Mouse (Mus musculus): ENCODE results near the gene Gm28048. TPM values are rescaled to one million over a fixed set of nuclear protein-coding genes. Genes with fewer than 3 reads are reported as not detected.

Gm28048 gene
- polyA plus RNA-seq, 2 experiments from 2014 or later, result 32.8 to 42.2 TPM

GRCm38 (mm10) chr11:22989786-22990185, 7.9 kb upstream of the Gm28048 start:
- no peak for ATAC-seq

GRCm38 (mm10) chr11:22987357-22987756, 5.5 kb upstream of the Gm28048 start:
- peak; percentile 58 for ATAC-seq

GRCm38 (mm10) chr11:22985510-22985909, 3.6 kb upstream of the Gm28048 start:
- ATAC-seq, result no peak

- no peak for ATAC-seq
Measured at GRCm38 (mm10) chr11:22982846-22983245, 956 bp upstream of the Gm28048 start.

- peak; percentile 20 for ATAC-seq
Measured at GRCm38 (mm10) chr11:22981543-22981950, 343 bp downstream of the Gm28048 start.

- no peak for ATAC-seq
Measured at GRCm38 (mm10) chr11:22981041-22981440, 849 bp downstream of the Gm28048 start.

GRCm38 (mm10) chr11:22979221-22979620, 2.7 kb downstream of the Gm28048 start:
- no peak for ATAC-seq

GRCm38 (mm10) chr11:22978711-22979110, 3.2 kb downstream of the Gm28048 start:
- no peak for ATAC-seq

- ATAC-seq, result no peak
Measured at GRCm38 (mm10) chr11:22978215-22978614, 3.7 kb downstream of the Gm28048 start.

GRCm38 (mm10) chr11:22973599-22973998, 8.3 kb downstream of the Gm28048 start:
- ATAC-seq, result no peak

- peak; percentile 56 for ATAC-seq
Measured at GRCm38 (mm10) chr11:22972746-22973526, 9.0 kb downstream of the Gm28048 start.

- ATAC-seq, result peak; percentile 72
Measured at GRCm38 (mm10) chr11:22971835-22972709, 9.8 kb downstream of the Gm28048 start, which contains the start of gene Zrsr1. Gene Zrsr1 (plus strand): TSS chr11:22972005.

GRCm38 (mm10) chr11:22970546-22970945, 11.3 kb downstream of the Gm28048 start:
- no peak for ATAC-seq

- peak; percentile 21 for ATAC-seq
Measured at GRCm38 (mm10) chr11:22969486-22969885, 12.4 kb downstream of the Gm28048 start.

- ATAC-seq, result no peak
Measured at GRCm38 (mm10) chr11:22965503-22965902, 16.4 kb downstream of the Gm28048 start.

GRCm38 (mm10) chr11:22964401-22964800, 17.5 kb downstream of the Gm28048 start:
- ATAC-seq, result no peak

- ATAC-seq, result no peak
Measured at GRCm38 (mm10) chr11:22962101-22962500, 19.8 kb downstream of the Gm28048 start.

- ATAC-seq, result no peak
Measured at GRCm38 (mm10) chr11:22957791-22958374, 24.0 kb downstream of the Gm28048 start.

GRCm38 (mm10) chr11:22956830-22957229, 25.1 kb downstream of the Gm28048 start:
- ATAC-seq, result peak; percentile 46

GRCm38 (mm10) chr11:22956346-22956745, 25.5 kb downstream of the Gm28048 start:
- no peak for ATAC-seq

GRCm38 (mm10) chr11:22952668-22953067, 29.2 kb downstream of the Gm28048 start:
- ATAC-seq, result no peak

GRCm38 (mm10) chr11:22950131-22950530, 31.8 kb downstream of the Gm28048 start:
- no peak for ATAC-seq

- no peak for ATAC-seq
Measured at GRCm38 (mm10) chr11:22949101-22949500, 32.8 kb downstream of the Gm28048 start.

All from activated CD4-positive, CD25-positive, alpha-beta regulatory T cell, adult 4 months (primary cell).